Mouse (Mus musculus): Measurements from ENCODE around the gene Mc3r.

The Mc3r gene

GRCm38 (mm10) chr2:172299126-172299921, 51.0 kb downstream of the Mc3r start:
- DNase-seq (ENCODE audit: low spot score): no peak
